Mouse (Mus musculus): ENCODE measurements around the gene Celsr3.
A peak's percentile ranks its signal among the peaks of the same experiment; 100 is the strongest.

Celsr3 gene

GRCm38 (mm10) chr9:108806831-108807230 is 19.3 kb upstream of the Celsr3 start:
- no peak for DNase-seq (ENCODE audit: low read depth)

- DNase-seq (ENCODE audit: low read depth), result no peak
Observed at GRCm38 (mm10) chr9:108807674-108808073, 18.4 kb upstream of the Celsr3 start.

GRCm38 (mm10) chr9:108808163-108808665 is 17.9 kb upstream of the Celsr3 start, which contains the start of gene Nckipsd:
Gene Nckipsd (plus strand): TSS chr9:108808368.
- peak; percentile 97 for DNase-seq (ENCODE audit: low read depth)

- no peak for DNase-seq (ENCODE audit: low read depth)
Observed at GRCm38 (mm10) chr9:108809188-108809587, 16.9 kb upstream of the Celsr3 start.

GRCm38 (mm10) chr9:108809723-108810122 is 16.4 kb upstream of the Celsr3 start:
- DNase-seq (ENCODE audit: low read depth), result no peak

GRCm38 (mm10) chr9:108810516-108810915 is 15.6 kb upstream of the Celsr3 start:
- DNase-seq (ENCODE audit: low read depth), result no peak

- no peak for DNase-seq (ENCODE audit: low read depth)
Observed at GRCm38 (mm10) chr9:108815557-108815956, 10.6 kb upstream of the Celsr3 start.

GRCm38 (mm10) chr9:108819495-108819894 is 6.6 kb upstream of the Celsr3 start:
- DNase-seq (ENCODE audit: low read depth), result peak; percentile 61

GRCm38 (mm10) chr9:108820077-108820476 is 6.0 kb upstream of the Celsr3 start:
- no peak for DNase-seq (ENCODE audit: low read depth)

- no peak for DNase-seq (ENCODE audit: low read depth)
Observed at GRCm38 (mm10) chr9:108824144-108824685, 1.9 kb upstream of the Celsr3 start.

- no peak for DNase-seq (ENCODE audit: low read depth)
Observed at GRCm38 (mm10) chr9:108824755-108825413, 1.2 kb upstream of the Celsr3 start.

- peak; percentile 80 for DNase-seq (ENCODE audit: low read depth)
Observed at GRCm38 (mm10) chr9:108826700-108827340, 700 bp downstream of the Celsr3 start.

GRCm38 (mm10) chr9:108827454-108827853 is 1.3 kb downstream of the Celsr3 start:
- no peak for DNase-seq (ENCODE audit: low read depth)

- no peak for DNase-seq (ENCODE audit: low read depth)
Observed at GRCm38 (mm10) chr9:108827906-108828305, 1.8 kb downstream of the Celsr3 start.

GRCm38 (mm10) chr9:108831637-108832036 is 5.5 kb downstream of the Celsr3 start:
- DNase-seq (ENCODE audit: low read depth), result no peak

GRCm38 (mm10) chr9:108832390-108833108 is 6.4 kb downstream of the Celsr3 start:
- DNase-seq (ENCODE audit: low read depth), result peak; percentile 81

GRCm38 (mm10) chr9:108842989-108843388 is 16.9 kb downstream of the Celsr3 start:
- no peak for DNase-seq (ENCODE audit: low read depth)

GRCm38 (mm10) chr9:108845390-108845789 is 19.3 kb downstream of the Celsr3 start:
- DNase-seq (ENCODE audit: low read depth), result no peak

- DNase-seq (ENCODE audit: low read depth), result no peak
Observed at GRCm38 (mm10) chr9:108847374-108847773, 21.3 kb downstream of the Celsr3 start.

GRCm38 (mm10) chr9:108848419-108848818 is 22.3 kb downstream of the Celsr3 start:
- DNase-seq (ENCODE audit: low read depth), result no peak

- no peak for DNase-seq (ENCODE audit: low read depth)
Observed at GRCm38 (mm10) chr9:108852976-108853375, 26.9 kb downstream of the Celsr3 start, which contains the start of gene Slc26a6. Gene Slc26a6 (plus strand): TSS chr9:108853283.

GRCm38 (mm10) chr9:108853635-108854240 is 27.6 kb downstream of the Celsr3 start:
- peak; percentile 94 for DNase-seq (ENCODE audit: low read depth)
